Mouse (Mus musculus) heart, postnatal 0 days (tissue): ENCODE results near the gene Aco1. TPM values are rescaled to one million over a fixed set of nuclear protein-coding genes. Genes with fewer than 3 reads are reported as not detected.

Experiments used
- ATAC-seq: fragments of 200-750 bp; cut with Nextera tagmentation; 2 replicates; pipeline ENCODE4 v1.8.0; 2017; ENCODE audit warnings: low read depth, moderate number of reproducible peaks, moderate library complexity; ENCODE audit not compliant: insufficient read depth
- DNase-seq: peaks from one replicate; pipeline ENCODE4 v3.0.0-alpha.2; 2016; ENCODE audit warnings: low spot score
- H3K27ac ChIP-seq: fragments of 300-500 bp; sonication (generic); 2 replicates; pipeline ENCODE4 v1.5.1; 2014; ENCODE audit warnings: low read depth, mild to moderate bottlenecking
- H3K27me3 ChIP-seq: fragments of 300-500 bp; sonication (generic); 2 replicates; pipeline ENCODE4 v1.6.1; 2014; ENCODE audit warnings: low read length, mixed read lengths; ENCODE audit not compliant: control insufficient read depth, insufficient read depth
- H3K36me3 ChIP-seq: fragments of 300-500 bp; sonication (generic); replicated peaks from 2 replicates; pipeline ENCODE4 v1.6.1; 2014; ENCODE audit warnings: low read length, mixed read lengths; ENCODE audit not compliant: control insufficient read depth, insufficient read depth
- H3K4me1 ChIP-seq: fragments of 300-500 bp; sonication (generic); 2 replicates; pipeline ENCODE4 v1.6.1; 2014; ENCODE audit warnings: antibody characterized with exemption; ENCODE audit not compliant: control insufficient read depth, insufficient read depth
- H3K4me2 ChIP-seq: fragments of 300-500 bp; sonication (generic); 2 replicates; pipeline ENCODE4 v1.6.1; 2014; ENCODE audit warnings: low read depth, mild to moderate bottlenecking, low read length, moderate library complexity
- H3K4me3 ChIP-seq: fragments of 300-500 bp; sonication (generic); 2 replicates; pipeline ENCODE4 v1.5.1; 2014; ENCODE audit warnings: low read depth, low read length
- H3K9ac ChIP-seq: fragments of 300-500 bp; sonication (generic); replicated peaks from 2 replicates; pipeline ENCODE4 v1.6.1; 2014; ENCODE audit warnings: low read depth, low read length, mixed read lengths
- H3K9me3 ChIP-seq: fragments of 300-500 bp; sonication (generic); replicated peaks from 2 replicates; pipeline ENCODE4 v1.6.1; 2016; ENCODE audit warnings: low read length; ENCODE audit not compliant: control insufficient read depth
- CTCF ChIP-seq: IDR thresholded peaks from 2 replicates; pipeline ENCODE4 v1.5.1; 2016; ENCODE audit warnings: antibody characterized with exemption, control low read depth, low read depth
- EP300 ChIP-seq: IDR thresholded peaks from 2 replicates; pipeline ENCODE4 v1.6.1; 2016; ENCODE audit warnings: antibody characterized with exemption, low read depth
- whole genome bisulfite sequencing: fragments of 180-500 bp; shearing (Covaris S2); extraction: QIAGEN DNeasy Blood & Tissue Kit; methylation state at CpG from one replicate; pipeline ENCODE4 v1.1.7; 2014; 5-methylcytosine and 5-hydroxymethylcytosine counted together
- polyA plus RNA-seq: library from polyadenylated mRNA; unstranded; fragments of >200 nt; fragmentation: Nextera tagmentation; extraction: Ambion mirVana; gene quantifications from 2 replicates; pipeline ENCODE4 v1.2.1, GENCODE M21; 2015
- total RNA-seq: library from RNA; depleted of rRNA; stranded (reverse); fragments of >200 nt; gene quantifications from 2 replicates; pipeline ENCODE4 v1.2.3, GENCODE M21; 2014; ENCODE audit warnings: low replicate concordance

Gene Aco1
- total and polyA plus RNA-seq, 2 experiments from 2014 or later = 28.0 to 42.6 TPM

GRCm38 (mm10) chr4:40172336-40172735 is 29.5 kb downstream of the Aco1 start:
- Histone ChIP-seq H3K9ac (no peak overlapping the region), H3K4me1 (no peaks in the 10 kb centered on the region), H3K4me3 (no peak overlapping the region), H3K36me3 (peaks cover 31% of the 10 kb centered on the region), H3K4me2 (no peak overlapping the region), H3K9me3 (no peaks in the 10 kb centered on the region), H3K27ac (no peak overlapping the region), H3K27me3 (no peaks in the 10 kb centered on the region)
- TF ChIP-seq EP300 (no peak), CTCF (no peak)
- DNase-seq (no peak), ATAC-seq (no peak)
- 89% methylated on average over 2 of the region's 2 CpGs for WGBS

- H3K4me1 ChIP-seq = no peaks in the 10 kb centered on the region
These were observed 31.4 kb downstream of the Aco1 start for GRCm38 (mm10) chr4:40174321-40174720.

GRCm38 (mm10) chr4:40178584-40178983 is 35.7 kb downstream of the Aco1 start:
- 80% methylated on average over 17 of the region's 17 CpGs for WGBS
- Histone ChIP-seq H3K4me1 (no peaks in the 10 kb centered on the region), H3K36me3 (peaks cover 76% of the 10 kb centered on the region), H3K4me2 (no peak overlapping the region), H3K27ac (no peak overlapping the region), H3K9me3 (no peaks in the 10 kb centered on the region), H3K4me3 (no peak overlapping the region), H3K9ac (no peak overlapping the region), H3K27me3 (no peaks in the 10 kb centered on the region)
- TF ChIP-seq CTCF (no peak), EP300 (no peak)
- no peak for DNase-seq
- ATAC-seq = no peak

More at GRCm38 (mm10) chr4:40174321-40174720, 31.4 kb downstream of the Aco1 start:
- H3K27ac ChIP-seq = 0 out of 2 replicates have a peak overlapping the region, but pooled peaks have one; percentile 19
- peaks cover 35% of the 10 kb centered on the region for H3K36me3 ChIP-seq
- no peak for TF ChIP-seq EP300
- no peak for TF ChIP-seq CTCF
- no peak overlapping the region for H3K9ac ChIP-seq
- peak; percentile 25 for DNase-seq
- WGBS = 38% methylated on average over 4 of the region's 4 CpGs
- no peak overlapping the region for H3K4me2 ChIP-seq
- H3K27me3 ChIP-seq = no peaks in the 10 kb centered on the region
- no peaks in the 10 kb centered on the region for H3K9me3 ChIP-seq
- no peak overlapping the region for H3K4me3 ChIP-seq
- ATAC-seq = peak; percentile 47; the same call in 1 of the 2 replicates

GRCm38 (mm10) chr4:40180046-40180445 is 37.2 kb downstream of the Aco1 start:
- Histone ChIP-seq H3K9me3 (no peaks in the 10 kb centered on the region), H3K27ac (no peak overlapping the region), H3K4me2 (no peak overlapping the region), H3K4me1 (no peaks in the 10 kb centered on the region), H3K4me3 (no peak overlapping the region), H3K36me3 (peaks cover 88% of the 10 kb centered on the region), H3K9ac (no peak overlapping the region), H3K27me3 (no peaks in the 10 kb centered on the region)
- WGBS = 95% methylated on average over 6 of the region's 6 CpGs
- DNase-seq (no peak), ATAC-seq (no peak)
- no peak for TF ChIP-seq CTCF
- no peak for TF ChIP-seq EP300

- no peaks in the 10 kb centered on the region for H3K9me3 ChIP-seq
- ATAC-seq (no peak), DNase-seq (no peak)
- H3K4me2 ChIP-seq = no peak overlapping the region
- TF ChIP-seq EP300 (no peak), CTCF (no peak)
- H3K27ac ChIP-seq = no peak overlapping the region
- 88% methylated on average over 8 of the region's 8 CpGs for WGBS
- H3K27me3 ChIP-seq = no peaks in the 10 kb centered on the region
- no peak overlapping the region for H3K4me3 ChIP-seq
- H3K36me3 ChIP-seq = peaks cover 90% of the 10 kb centered on the region
- no peak overlapping the region for H3K9ac ChIP-seq
- no peaks in the 10 kb centered on the region for H3K4me1 ChIP-seq
These were observed 38.8 kb downstream of the Aco1 start for GRCm38 (mm10) chr4:40181681-40182080.

- 45% methylated on average over 14 of the region's 14 CpGs for WGBS
- Histone ChIP-seq H3K9me3 (no peaks in the 10 kb centered on the region), H3K27me3 (no peaks in the 10 kb centered on the region), H3K9ac (no peak overlapping the region), H3K4me2 (no peak overlapping the region), H3K4me3 (no peak overlapping the region), H3K36me3 (peaks cover 96% of the 10 kb centered on the region), H3K4me1 (no peaks in the 10 kb centered on the region), H3K27ac (no peak overlapping the region)
- DNase-seq (peak; percentile 36), ATAC-seq (peak; percentile 66)
- peak; percentile 69 for TF ChIP-seq CTCF
- no peak for TF ChIP-seq EP300
These were observed 39.9 kb downstream of the Aco1 start for GRCm38 (mm10) chr4:40182651-40183320.
